Mouse (Mus musculus) cerebellum, adult 8-10 months (tissue): ENCODE measurements around the gene Hint1.
"Not testable (repeated sequence)": the region's sequence is repeated elsewhere in the genome, so short reads cannot be mapped to it uniquely, and the experiment has no call there.

Source experiments
- DNase-seq: peaks from one replicate; pipeline ENCODE4 v3.0.0; 2022

Hint1 gene

DNA sequence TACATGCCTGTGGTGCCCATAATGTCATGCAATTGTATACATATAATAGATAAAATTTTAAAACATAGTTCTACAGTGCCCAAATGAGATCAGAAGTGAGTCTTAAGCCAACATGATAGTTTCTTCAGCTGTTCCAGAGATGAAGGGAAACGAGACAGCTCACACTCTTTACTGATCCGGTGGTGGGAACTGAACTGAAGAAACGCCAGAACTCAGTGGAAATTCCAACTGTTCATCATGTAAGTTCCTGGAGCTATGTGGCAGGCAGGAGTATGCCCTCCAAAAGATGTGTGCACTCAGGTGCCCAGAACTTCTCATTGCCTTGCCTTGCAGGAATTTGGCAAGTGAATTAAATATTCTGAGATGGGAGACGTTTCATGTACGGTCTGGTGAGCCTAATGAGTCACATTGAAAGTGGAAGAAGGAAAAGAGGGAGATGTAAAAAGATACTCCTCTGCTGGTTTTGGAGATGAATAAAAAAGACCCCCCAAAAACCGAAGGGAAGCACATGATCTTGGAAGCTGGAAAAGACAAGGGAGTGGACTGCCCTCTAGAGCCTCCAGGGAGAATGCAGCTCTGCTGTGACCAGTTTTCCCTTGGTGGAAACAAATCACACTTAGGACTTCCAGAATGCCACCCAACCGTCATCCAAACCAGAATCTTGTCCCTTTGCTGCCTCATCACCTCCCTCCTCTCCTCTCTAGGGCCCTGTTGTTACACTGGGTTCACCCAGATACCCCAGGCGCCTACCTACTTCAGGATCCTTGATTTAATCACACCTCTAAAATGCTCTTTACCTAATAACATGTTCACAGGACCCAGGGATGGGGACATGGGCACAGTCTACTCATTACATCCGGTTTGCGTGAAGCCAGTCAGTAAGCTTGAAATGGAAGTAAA is 3.3 kb upstream of the Hint1 start:
- peak; percentile 62 for DNase-seq

DNA sequence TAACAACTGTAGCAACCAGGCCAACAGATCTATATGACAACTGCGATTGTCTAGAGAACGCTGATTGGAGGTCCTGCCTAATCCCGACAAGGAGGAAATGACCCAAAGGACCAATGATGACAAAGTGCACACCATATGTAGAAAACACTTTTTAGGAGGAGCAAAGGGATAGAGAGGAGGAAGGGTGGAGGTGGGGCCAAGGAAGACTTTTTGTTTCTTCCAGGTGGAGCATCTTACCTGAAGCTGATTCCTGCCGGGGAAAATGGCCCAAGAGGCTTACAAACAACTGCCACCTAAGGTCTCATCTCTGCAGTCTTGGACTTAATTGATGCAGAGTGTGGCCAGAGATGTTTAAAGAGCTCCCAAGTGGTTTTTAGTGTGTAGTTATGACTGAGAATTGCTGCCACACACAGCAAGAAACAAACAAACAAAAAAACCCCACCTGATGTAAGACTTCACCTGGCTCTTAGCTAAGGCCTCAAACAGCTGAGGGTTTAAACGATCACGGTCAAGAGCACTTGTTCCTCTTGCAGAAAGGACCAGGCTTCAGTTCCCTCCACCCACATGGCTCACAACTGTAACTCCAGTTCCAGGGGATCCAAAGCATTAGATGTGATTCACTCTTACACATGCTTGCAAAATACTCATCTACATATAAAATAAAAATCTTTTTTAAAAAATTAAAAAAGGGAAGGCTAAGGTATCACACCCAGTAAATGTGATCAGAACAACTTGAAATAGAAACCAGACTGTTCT is 675 bp upstream of the Hint1 start:
- no peak for DNase-seq

DNA sequence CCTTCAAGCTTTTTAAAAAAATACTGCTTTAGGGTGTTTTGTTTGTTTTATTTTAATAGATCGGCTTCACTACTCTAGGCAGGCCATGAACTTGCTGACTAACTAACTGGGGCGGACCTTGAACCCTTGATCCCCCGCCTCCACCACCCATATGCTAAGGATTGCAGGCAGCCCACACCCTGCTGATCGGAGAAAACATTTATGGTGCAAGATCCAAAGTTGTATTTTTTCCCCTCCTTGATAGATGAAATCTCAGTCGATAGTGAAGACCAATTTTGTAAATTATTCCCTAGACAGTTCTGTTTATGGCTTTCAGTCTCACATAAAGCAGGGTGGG is 834 bp downstream of the Hint1 start:
- DNase-seq = no peak

DNA sequence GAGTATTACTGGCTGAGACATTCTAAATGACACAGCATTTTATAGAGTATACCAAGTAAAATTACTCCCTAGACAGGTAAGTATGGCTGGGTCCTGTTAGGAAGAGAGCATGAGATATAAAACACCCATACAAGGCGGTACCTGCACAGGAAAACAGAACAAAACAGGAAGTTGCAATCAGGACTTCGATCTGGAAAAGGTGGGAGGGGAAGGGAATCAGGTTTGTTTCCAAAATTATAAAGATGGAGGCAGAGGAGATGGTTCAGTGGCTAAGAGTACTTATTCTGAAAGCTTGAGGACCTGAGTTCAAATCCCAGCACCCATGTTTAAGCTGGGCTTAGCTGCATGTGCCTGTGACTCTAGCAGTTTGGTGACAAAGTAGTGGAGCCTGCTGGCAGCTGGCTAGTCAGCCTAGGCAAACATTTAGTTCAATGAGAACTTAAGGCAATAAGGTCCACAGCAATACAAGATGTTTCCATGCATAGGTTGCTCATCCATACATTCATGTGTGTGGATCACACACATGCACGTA is 1.8 kb downstream of the Hint1 start:
- DNase-seq = no peak

DNA sequence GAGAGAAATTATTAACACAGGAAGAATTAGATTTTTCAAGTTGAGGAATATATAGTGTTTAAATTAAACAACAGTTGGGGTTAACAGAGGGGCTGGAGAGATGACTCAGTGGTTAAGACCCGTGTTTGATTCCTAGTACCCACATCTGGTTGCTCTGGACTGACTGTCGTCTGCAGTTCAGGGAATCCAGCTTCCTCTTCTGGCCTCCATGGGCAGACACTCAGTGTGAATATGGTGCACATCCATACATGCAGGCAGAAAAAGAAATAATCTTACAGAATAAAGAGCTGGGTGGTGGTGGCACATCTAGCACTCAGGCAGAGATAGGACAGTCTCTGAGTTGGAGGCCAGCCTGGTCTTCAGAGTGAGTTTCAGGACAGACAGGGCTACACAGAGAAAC is 2.3 kb downstream of the Hint1 start:
- no peak for DNase-seq

DNA sequence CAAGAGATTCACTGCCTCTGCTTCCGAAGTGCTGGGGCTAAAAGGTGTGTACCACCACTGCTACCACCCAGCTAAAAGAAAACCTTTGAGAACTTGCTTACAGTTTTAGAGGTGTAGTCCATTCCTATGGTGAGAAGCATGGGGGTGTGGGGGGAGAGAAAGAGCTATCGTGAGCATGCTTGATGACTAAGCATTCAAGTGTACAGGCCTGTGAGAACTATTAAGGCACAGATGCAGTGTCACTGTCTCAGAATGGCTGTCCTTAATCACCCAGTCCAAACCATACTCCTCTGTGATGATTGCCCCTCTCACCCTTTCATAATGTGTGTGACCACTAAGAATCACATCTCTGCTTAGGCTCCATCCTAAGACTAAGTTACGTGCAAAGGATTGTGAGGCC is 3.1 kb downstream of the Hint1 start:
- no peak for DNase-seq

DNA sequence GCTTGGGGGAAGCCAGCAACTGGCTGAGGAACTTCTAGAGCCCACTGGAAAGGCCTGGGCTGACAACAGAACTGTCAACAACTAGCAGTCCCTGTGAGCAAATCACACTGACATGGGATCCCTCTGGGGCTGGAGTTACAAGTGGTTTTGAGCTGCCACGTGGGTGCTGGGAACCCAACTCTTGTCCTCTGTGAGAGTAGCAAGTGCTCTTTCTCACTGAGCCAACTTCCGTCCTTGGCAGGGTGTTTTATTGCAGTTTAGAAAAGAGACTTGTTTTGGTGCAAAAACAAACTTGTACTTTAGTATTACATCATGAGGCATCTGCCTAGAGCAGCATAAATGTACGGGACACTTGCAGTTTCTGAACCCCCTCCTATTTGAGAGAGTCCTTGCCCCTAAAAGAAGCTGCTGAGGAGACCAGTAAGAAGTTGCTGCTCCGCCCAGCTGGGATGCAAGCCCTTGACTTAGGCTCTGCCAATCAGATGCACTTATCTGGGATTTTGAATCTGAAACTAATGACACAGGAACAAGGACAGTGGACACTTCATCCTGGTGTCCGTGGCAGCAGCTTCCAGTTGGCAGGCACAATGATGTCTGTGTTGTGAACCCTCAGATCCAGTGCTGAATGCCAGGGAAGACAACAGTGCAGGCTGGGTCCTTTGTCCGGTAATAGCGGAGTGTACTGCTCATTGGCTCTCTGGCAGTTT is 5.8 kb downstream of the Hint1 start:
- DNase-seq = no peak

DNA sequence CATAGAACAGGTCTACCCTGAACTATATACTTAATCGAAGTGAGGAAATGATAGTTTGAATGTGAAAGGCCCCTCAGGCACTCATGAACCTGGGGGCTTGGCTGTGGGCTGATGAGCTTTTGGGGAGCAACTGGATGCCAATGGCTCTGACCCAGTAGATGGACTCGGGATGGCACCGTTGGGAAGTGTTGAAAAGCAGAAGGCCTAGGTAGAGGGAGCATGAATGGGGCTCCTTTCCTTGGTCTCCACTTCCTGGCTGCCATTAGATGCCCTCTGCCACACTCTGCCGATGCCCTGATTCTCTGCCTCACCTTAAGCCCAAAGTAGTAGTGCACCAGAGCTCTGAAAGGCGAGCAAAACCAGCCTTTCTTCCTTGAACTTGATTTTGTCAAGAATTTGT is 9.8 kb downstream of the Hint1 start:
- no peak for DNase-seq

DNA sequence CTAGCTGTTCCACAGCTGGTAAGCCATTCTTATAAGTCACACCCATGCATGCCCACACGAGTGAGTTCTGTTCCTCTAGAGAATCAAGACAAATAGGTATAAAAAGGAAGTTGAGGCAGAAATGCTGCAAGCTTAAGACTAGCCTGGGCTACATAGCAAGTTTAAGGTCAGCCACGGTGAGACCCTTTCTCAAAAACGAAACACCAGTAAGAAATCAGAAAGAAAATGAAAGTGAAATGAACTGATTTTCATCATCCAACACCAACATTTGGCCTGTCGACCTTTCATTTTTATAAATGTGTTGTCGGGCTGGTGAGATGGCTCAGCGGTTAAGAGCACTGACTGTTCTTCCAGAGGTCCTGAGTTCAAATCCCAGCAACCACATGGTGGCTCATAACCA is 12.7 kb downstream of the Hint1 start:
- DNase-seq = no peak

DNA sequence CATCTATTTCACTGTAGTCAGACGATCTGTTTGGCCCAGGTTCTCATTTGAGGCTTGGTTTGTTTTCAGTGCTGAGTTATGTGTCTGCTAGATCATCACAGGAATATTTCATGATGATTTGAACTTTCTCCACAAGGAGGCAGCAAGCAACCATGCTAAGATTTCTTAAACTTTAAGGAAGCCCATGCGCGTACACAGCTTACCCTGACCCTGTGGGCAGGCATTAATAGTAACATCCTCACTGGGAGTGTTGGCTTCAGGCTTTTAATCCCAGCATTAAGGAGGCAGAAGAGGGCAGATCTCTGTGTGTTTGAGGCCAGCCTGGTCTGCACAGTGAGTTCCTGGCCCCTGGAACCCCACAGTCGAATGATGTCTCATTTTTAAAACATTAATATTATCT is 13.3 kb downstream of the Hint1 start:
- DNase-seq = no peak

DNA sequence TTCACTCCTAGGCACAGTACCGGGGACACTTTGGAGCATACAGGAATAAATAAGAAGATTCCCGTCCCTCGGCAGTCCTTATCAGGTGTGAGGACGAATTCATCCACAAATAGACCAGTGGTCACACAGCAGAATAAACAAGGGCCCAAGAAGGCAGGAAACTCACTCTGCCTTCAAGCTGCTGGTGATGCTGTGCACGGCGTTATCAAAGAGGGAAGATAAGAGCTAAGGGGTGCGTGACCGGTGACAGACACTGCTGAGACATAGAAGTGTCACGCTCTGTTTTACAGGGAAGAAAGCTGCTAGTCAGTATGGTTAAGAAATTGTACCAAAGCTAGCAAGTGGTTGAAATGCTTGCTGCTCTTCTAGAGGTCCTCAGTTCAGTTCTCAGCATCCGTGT is 13.7 kb downstream of the Hint1 start:
- no peak for DNase-seq

DNA sequence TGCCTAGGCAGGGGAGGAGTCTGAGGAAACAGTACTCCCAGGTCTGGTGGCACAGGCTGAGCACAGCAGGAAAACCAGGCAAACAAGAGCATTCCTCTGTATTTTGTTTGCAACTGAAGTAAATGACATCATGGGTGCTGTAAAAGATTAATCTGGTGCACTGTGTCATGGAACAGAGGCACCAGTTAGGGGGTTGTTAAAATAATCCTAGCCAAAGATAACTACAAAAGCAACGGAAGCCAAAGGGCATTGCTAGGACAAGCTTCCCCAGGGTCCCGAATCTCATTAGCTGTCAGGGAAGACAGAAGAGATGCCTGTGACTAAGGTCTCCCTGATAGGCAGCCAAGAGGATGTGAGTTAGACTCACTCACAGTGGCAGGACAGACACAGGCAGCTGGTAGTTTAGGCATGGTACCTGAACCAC is 14.9 kb downstream of the Hint1 start:
- DNase-seq = no peak

DNA sequence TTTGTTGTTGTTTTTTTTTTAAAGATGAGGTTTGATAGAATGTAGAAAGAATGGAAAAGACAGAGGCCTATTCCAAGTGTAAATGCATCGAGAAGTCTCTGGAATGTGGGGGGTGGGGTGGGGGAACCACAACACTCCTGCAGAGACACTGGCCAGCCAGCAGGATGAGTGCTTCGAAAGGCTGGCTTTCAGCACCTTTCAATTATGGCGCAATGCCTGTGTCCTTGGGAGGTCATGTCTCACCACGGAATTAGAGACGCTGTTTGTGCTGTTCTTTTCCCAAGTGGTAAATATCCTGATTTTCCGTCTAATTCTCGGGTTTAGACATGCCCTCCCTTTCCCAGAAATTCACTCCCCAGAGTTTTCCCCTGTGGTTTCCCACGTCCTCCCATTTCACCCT is 16.5 kb downstream of the Hint1 start:
- DNase-seq = no peak

DNA sequence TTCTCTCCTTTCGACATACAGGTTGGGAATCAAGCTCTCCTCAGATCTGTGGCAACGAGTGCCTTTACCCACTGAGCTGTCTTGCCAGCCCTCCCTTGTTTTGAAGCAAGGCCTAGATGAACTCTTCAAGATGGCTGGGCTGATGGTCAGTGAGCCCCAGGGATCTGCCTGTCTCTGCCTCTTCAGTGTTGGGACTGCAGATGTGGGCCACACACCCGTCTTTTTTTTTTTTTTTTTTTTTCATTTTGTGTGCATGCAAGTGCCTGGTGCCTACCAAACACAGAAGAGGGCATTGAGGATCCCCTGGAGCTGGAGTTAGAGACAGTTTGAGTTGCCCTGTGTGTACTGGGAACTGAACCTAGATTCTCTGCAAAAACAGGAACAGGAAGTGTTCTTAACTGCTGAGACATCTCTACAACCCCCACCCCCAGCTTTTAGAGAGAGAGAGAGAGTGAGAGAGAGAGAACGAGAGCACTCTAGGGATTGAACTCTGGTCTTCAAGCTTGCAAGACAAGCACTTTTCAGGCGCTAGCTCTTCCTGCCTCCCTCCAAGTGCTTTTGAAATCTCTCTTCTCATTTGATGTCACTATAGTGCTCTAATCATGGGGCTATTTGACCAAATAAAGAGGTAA is 18.1 kb downstream of the Hint1 start:
- DNase-seq = no peak

DNA sequence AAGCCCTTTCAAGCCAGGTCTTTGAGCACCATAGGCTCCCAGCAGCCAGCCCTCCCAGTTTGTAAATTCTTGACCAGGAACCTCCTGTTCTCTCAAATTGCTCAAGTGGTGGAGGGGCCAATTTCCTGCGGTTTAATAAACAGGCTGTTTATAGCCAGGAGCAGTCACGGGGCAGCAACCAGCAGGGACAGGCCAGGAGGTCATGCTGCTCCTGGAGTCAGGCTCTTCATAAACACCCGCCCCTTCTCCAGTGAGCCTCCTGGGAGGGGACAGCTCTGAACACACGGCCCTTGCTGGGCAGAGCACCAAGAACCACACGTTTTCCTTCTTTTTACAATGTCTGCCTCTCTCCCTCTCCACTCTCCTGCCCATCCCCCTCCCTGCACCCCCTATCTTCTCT is 18.8 kb downstream of the Hint1 start:
- no peak for DNase-seq

DNA sequence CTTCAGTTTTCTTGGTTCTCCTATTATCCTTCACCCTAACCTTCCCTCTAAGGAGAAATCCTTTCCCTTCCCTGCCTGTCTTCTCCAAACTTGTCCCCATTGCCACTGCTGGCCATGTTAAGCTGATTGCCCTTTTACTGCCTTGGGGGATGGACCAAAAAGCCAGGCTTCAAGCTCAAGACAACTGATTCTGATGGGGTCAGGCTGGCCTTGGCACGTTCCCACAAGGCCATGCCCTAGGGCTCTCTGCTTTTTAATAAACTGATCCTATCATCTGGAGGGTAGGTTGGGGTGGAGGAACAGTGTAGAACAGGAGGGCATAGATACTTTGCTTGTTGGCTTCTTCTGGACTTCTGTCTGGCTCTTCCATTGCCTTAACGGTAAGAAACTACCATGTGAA is 19.2 kb downstream of the Hint1 start:
- no peak for DNase-seq

DNA sequence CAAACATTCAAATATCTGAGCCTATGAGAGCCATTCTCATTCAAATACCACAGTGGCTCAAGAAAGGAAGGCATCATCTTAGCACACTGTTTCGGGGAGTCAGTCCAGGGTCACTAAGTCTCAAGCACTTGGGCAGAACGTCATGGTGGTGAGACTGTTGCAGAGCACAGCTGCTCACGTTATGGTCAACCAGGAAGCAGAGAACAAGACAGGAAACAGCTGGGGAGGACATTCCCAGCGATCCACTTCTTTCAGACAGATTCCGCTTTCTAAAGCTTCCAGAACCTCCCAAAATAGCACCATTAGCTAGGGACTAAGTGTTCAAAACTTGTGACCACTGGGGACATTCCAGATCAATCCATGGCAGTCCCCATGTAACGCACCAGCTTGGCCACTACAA is 21.7 kb downstream of the Hint1 start:
- no peak for DNase-seq

DNA sequence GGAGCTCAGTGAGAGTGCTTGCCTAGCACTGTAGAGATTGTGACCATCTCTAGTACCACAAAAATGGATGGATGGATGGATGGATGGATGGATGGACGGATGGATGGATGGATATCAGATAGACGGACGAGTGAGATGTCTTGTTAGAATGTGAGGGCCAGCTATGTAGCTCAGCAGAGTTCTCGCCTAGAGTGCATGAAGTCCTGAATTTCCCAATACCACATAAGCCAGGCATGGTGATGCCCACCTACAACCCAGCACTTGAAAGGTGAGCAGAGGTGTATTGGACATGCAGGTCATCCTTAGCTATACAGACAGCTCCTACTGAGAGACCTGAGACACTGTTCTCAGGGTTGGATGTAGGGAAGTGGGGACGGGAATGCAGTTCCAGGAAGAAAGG is 25.2 kb downstream of the Hint1 start:
- DNase-seq = no peak

DNA sequence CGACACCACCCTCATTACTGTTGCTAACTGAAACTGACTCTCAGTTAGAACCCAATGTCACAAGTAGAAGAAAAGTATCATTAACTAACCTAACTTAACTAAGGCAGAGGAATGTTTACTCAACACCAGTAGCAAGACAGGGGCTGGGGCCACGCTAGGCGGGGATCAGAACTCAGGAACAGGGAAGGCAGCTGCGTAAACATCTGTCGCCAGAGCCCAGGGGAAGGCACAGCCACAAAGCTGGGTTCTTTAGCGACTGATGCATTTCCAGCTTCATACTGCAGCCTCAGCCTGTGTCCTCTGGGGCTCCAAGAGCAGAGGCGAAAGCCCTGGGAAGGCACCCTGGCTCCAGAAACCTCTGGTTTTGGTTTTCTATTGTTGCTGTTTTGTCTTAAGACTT is 25.9 kb downstream of the Hint1 start:
- no peak for DNase-seq

DNA sequence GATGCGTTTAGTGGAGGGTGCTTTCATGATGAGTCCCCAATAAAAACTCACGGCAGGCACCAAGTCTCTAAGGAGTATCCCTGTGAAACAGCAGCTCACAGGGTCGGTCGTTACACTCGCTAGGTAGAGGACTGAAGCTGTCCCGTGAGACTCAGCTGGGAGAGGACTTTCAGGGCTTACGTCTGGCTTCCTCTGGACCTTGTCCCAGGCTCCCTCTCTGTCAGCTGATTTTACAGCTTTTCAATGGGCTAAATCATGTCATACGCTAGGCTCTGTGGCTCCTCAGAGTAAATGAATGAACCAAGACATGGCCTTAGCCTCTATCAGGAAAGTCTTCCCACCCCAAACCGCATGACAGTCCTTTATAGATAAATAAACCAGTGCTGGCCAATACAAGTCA is 28.4 kb downstream of the Hint1 start:
- no peak for DNase-seq

DNA sequence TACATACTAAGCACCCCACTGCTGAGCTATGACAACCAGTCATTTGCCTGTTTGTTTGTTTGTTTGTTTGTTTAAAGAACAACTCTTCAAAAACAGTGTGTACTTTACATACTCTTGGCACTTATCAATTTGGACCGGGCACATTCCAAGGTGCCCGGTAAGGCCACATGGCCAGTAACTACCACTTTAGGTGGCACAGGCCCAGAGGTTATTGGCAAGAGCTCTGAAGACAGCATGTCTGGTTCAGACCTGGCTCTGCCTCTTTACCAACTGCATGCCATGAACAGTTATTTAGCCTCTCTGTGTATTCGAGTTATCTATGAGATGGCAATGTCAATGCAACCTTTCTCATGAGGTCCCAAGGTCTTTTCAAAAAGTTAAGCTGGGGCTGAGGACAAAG is 30.5 kb downstream of the Hint1 start:
- not testable (repeated sequence) for DNase-seq

DNA sequence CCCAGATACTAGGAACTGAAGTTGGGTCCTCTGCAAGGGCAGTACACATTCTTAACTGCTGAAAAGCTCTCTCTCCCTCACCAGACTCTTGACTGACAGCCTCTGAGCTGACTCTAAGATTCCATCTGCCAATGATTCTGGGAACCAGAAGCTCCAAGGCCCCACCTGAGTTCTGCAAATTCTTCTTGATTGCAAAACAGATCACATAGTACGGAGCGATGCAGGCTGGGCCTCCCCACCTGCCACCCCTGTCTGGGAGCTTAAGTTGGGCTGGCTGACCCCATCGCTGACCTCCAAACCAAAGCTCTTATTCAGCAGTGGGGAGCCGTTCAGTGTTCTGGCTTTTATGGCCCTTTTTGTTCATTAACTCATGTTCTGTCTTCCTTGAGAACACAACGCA is 31.3 kb downstream of the Hint1 start:
- DNase-seq = no peak

DNA sequence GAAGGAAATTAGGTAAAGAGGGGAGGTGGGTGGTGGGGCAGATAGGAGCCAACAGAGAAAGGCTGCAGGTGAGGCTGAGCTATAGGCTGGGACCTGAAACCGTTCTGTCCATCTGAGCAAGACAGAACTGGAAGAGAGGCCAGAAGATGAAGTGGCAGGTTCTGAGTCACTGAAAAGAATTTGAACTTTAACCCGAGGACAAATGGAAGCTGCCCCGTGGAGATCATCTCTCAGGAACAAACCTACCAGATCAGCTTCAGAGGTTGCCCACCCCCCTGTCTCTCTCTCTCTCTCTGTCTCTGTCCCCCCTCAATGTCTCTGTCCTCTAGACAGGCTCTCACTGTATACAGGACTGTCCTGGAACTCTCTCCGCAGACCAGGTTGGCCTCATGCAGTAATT is 33.5 kb downstream of the Hint1 start:
- DNase-seq = no peak
